ENCODE assay signal across 9 mouse cellular contexts in genomic region chr10:80294311-80294710, GRCm38 (mm10). TPM values are rescaled to one million over a fixed set of nuclear protein-coding genes. Genes with fewer than 3 reads are reported as not detected.
DNase-seq lines count a peak whose midpoint lies in the region; ATAC-seq and TF ChIP-seq lines count a peak whose summit lies in the region.
"Had no signal": no experiment of that assay in that cellular context is flagged by ENCODE, and none has a peak within 500 bp of the region (broad histone marks: within the 10 kb centered on the region; RNA-seq: fewer than 3 reads in every experiment).

No protein-coding gene starts in this region.

- DNase-seq in kidney, postnatal 36 days: no peak
- DNase-seq in MN1 (ENCODE audit: low spot score): peak; percentile 47
- no peak for DNase-seq in midbrain, postnatal 0 days (ENCODE audit: low spot score)
- no peak for DNase-seq in kidney, postnatal 4 days
- no peak for DNase-seq in heart, adult 8-10 months (ENCODE audit: low spot score)
- DNase-seq: kidney, adult 8-10 months had no signal

- no peak for TF ChIP-seq CTCF in midbrain, postnatal 0 days (IDR thresholded peaks at IDR 0.05)

- peaks cover 23% of the 10 kb centered on the region for H3K36me3 ChIP-seq in kidney, embryonic 15.5 days
- H3K36me3 ChIP-seq in hindbrain, embryonic 15.5 days: peaks cover 18% of the 10 kb centered on the region
- H3K36me3 ChIP-seq in midbrain, postnatal 0 days (ENCODE audit: insufficient read depth, low read length): peaks cover 10% of the 10 kb centered on the region

- H3K9me3 ChIP-seq in kidney, embryonic 15.5 days (replicated peaks): no peaks in the 10 kb centered on the region
- H3K9me3 ChIP-seq in hindbrain, embryonic 15.5 days: no peaks in the 10 kb centered on the region
- no peaks in the 10 kb centered on the region for H3K9me3 ChIP-seq in midbrain, postnatal 0 days (ENCODE audit: low read length)

- peaks cover 29% of the 10 kb centered on the region for H3K27me3 ChIP-seq in kidney, embryonic 15.5 days
- no peaks in the 10 kb centered on the region for H3K27me3 ChIP-seq in hindbrain, embryonic 15.5 days
- H3K27me3 ChIP-seq in midbrain, postnatal 0 days (ENCODE audit: insufficient read depth, low read length): no peaks in the 10 kb centered on the region

- H3K9ac ChIP-seq in kidney, embryonic 15.5 days: no peak overlapping the region; the same call in 1 of the 2 replicates
- H3K9ac ChIP-seq in hindbrain, embryonic 15.5 days: no peak overlapping the region
- H3K9ac ChIP-seq in midbrain, postnatal 0 days (replicated peaks; ENCODE audit: low read length, poor library complexity, severe bottlenecking): no peak overlapping the region

- H3K4me3 ChIP-seq in kidney, embryonic 15.5 days (replicated peaks): peak overlapping the region; percentile 91
- no peak overlapping the region for H3K4me3 ChIP-seq in hindbrain, embryonic 15.5 days
- no peak overlapping the region for H3K4me3 ChIP-seq in midbrain, postnatal 0 days (ENCODE audit: low read depth, low read length)

- H3K27ac ChIP-seq in kidney, embryonic 15.5 days: 0 out of 2 replicates have a peak overlapping the region, but pooled peaks have one; percentile 68
- peak overlapping the region; percentile 98; the same call in 1 of the 2 replicates for H3K27ac ChIP-seq in hindbrain, embryonic 15.5 days (replicated peaks)
- peak overlapping the region; percentile 100 for H3K27ac ChIP-seq in midbrain, postnatal 0 days (ENCODE audit: low read depth, low read length)

- peak overlapping the region; percentile 79; the same call in 1 of the 2 replicates for H3K4me2 ChIP-seq in kidney, embryonic 15.5 days
- H3K4me2 ChIP-seq in hindbrain, embryonic 15.5 days: peak overlapping the region; percentile 84; the same call in 1 of the 2 replicates
- no peak overlapping the region for H3K4me2 ChIP-seq in midbrain, postnatal 0 days (ENCODE audit: low read depth, low read length, poor library complexity, severe bottlenecking)

- no peak for ATAC-seq in kidney, embryonic 15.5 days (replicated peaks; ENCODE audit: low FRiP score)
- no peak for ATAC-seq in hindbrain, embryonic 15.5 days (ENCODE audit: low FRiP score, low read depth)
- ATAC-seq in midbrain, postnatal 0 days (ENCODE audit: low FRiP score): no peak
- no peak for ATAC-seq in frontal cortex, adult (ENCODE audit: low TSS enrichment)

- 80% methylated on average over 4 of the region's 4 CpGs for WGBS in kidney, embryonic 15.5 days
- WGBS in hindbrain, embryonic 15.5 days: 67% methylated on average over 4 of the region's 4 CpGs
- WGBS in midbrain, postnatal 0 days: 64% methylated on average over 4 of the region's 4 CpGs

- H3K4me1 ChIP-seq in kidney, embryonic 15.5 days: peaks cover 52% of the 10 kb centered on the region
- peaks cover 62% of the 10 kb centered on the region for H3K4me1 ChIP-seq in hindbrain, embryonic 15.5 days (replicated peaks)
- H3K4me1 ChIP-seq in midbrain, postnatal 0 days (ENCODE audit: insufficient read depth, low read length): peaks cover 16% of the 10 kb centered on the region

RNA-seq across cellular contexts. Expression of gene Apc2, which starts 1.5 kb away (rescaled TPM):
- 1.6 and 2.4 TPM in 2 replicates for polyA plus RNA-seq in kidney, embryonic 15.5 days (2015; fragmentation: Nextera tagmentation; extraction: Ambion mirVana)
- 175 and 181 TPM in 2 replicates for polyA plus RNA-seq in hindbrain, embryonic 15.5 days (2015; fragmentation: Nextera tagmentation; extraction: Ambion mirVana)
- total RNA-seq in midbrain, postnatal 0 days (2014; rRNA removed): 370 and 395 TPM in 2 replicates
- 95.3 and 110 TPM in 2 replicates for polyA plus RNA-seq in midbrain, postnatal 0 days (2015; fragmentation: Nextera tagmentation; extraction: Ambion mirVana)
- total RNA-seq in heart, adult 8-10 months (2022): 1 to 10 TPM; 2.2 to 3.1 (median 2.2) TPM

RNA-seq across cellular contexts. Expression of gene Rps15, which starts 2.1 kb away (rescaled TPM):
- 1,002 and 1,019 TPM in 2 replicates for polyA plus RNA-seq in kidney, embryonic 15.5 days (2015; fragmentation: Nextera tagmentation; extraction: Ambion mirVana)
- 551 and 587 TPM in 2 replicates for polyA plus RNA-seq in hindbrain, embryonic 15.5 days (2015; fragmentation: Nextera tagmentation; extraction: Ambion mirVana)
- total RNA-seq in midbrain, postnatal 0 days (2014; rRNA removed): 971 and 1,162 TPM in 2 replicates
- polyA plus RNA-seq in midbrain, postnatal 0 days (2015; fragmentation: Nextera tagmentation; extraction: Ambion mirVana): 633 and 645 TPM in 2 replicates
- total RNA-seq in heart, adult 8-10 months (2022): 100 to 1,000 TPM; 763 to 919 (median 846) TPM

RNA-seq across cellular contexts. Expression of gene 2310011J03Rik, which starts 26.0 kb away (rescaled TPM):
- 49.5 and 52.7 TPM in 2 replicates for polyA plus RNA-seq in kidney, embryonic 15.5 days (2015; fragmentation: Nextera tagmentation; extraction: Ambion mirVana)
- 29.8 and 30.1 TPM in 2 replicates for polyA plus RNA-seq in hindbrain, embryonic 15.5 days (2015; fragmentation: Nextera tagmentation; extraction: Ambion mirVana)
- 15.6 and 23.1 TPM in 2 replicates for total RNA-seq in midbrain, postnatal 0 days (2014; rRNA removed)
- polyA plus RNA-seq in midbrain, postnatal 0 days (2015; fragmentation: Nextera tagmentation; extraction: Ambion mirVana): 26.5 and 29.6 TPM in 2 replicates
- 10 to 100 TPM; 14.3 to 19.8 (median 16.3) TPM for total RNA-seq in heart, adult 8-10 months (2022)

RNA-seq across cellular contexts. Expression of gene Dazap1, which starts 33.0 kb away (rescaled TPM):
- polyA plus RNA-seq in kidney, embryonic 15.5 days (2015; fragmentation: Nextera tagmentation; extraction: Ambion mirVana): 56.3 and 58.5 TPM in 2 replicates
- polyA plus RNA-seq in hindbrain, embryonic 15.5 days (2015; fragmentation: Nextera tagmentation; extraction: Ambion mirVana): 46.9 and 51.3 TPM in 2 replicates
- total RNA-seq in midbrain, postnatal 0 days (2014; rRNA removed): 107 and 109 TPM in 2 replicates
- polyA plus RNA-seq in midbrain, postnatal 0 days (2015; fragmentation: Nextera tagmentation; extraction: Ambion mirVana): 34.2 and 34.5 TPM in 2 replicates
- total RNA-seq in heart, adult 8-10 months (2022): 10 to 100 TPM; 49.2 to 62.8 (median 56.5) TPM

RNA-seq across cellular contexts. Expression of gene Gamt, which starts 33.5 kb away (rescaled TPM):
- polyA plus RNA-seq in kidney, embryonic 15.5 days (2015; fragmentation: Nextera tagmentation; extraction: Ambion mirVana): 34.2 and 37.0 TPM in 2 replicates
- polyA plus RNA-seq in hindbrain, embryonic 15.5 days (2015; fragmentation: Nextera tagmentation; extraction: Ambion mirVana): 24.6 and 28.1 TPM in 2 replicates
- 12.5 and 14.3 TPM in 2 replicates for total RNA-seq in midbrain, postnatal 0 days (2014; rRNA removed)
- 16.8 and 19.6 TPM in 2 replicates for polyA plus RNA-seq in midbrain, postnatal 0 days (2015; fragmentation: Nextera tagmentation; extraction: Ambion mirVana)
- total RNA-seq in heart, adult 8-10 months (2022): 10 to 100 TPM; 10.3 to 17.1 (median 14.7) TPM

Comparison
In these comparisons a context has a peak if more than half of its experiments do, and no peak if none do; other contexts are left out.
1. RNA of gene Apc2, which starts 1.5 kb away (polyA plus RNA-seq): 175 to 181 TPM in hindbrain, embryonic 15.5 days and 95.3 to 110 TPM in midbrain, postnatal 0 days; 1.6 to 2.4 TPM in kidney, embryonic 15.5 days; every median in the first group is over 10 times any median in the second.
2. Peak in every context shown above with its lines, with median percentiles within 50 percentile points of each other: H3K27ac ChIP-seq.